Mouse (Mus musculus) right cerebral cortex, postnatal 36 days (tissue): ENCODE results near the gene Prps1l1.

Experiments
- DNase-seq, 2 experiments: peaks; one replicate each; pipeline ENCODE4 v3.0.0; 2022; ENCODE audit warnings: low spot score in 2 of 2, mixed read lengths in 1 of 2

Prps1l1 gene

GRCm38 (mm10) chr12:35022066-35022465, 37.5 kb downstream of the Prps1l1 start:
- DNase-seq = no peak

GRCm38 (mm10) chr12:35025916-35026432, 41.4 kb downstream of the Prps1l1 start:
- no peak for DNase-seq

- DNase-seq = no peak
Measured at GRCm38 (mm10) chr12:35027533-35027932, 43.0 kb downstream of the Prps1l1 start.
